Mouse (Mus musculus): ENCODE measurements around the gene Gphb5. TPM values are rescaled to one million over a fixed set of nuclear protein-coding genes. Genes with fewer than 3 reads are reported as not detected.
"Not testable (repeated sequence)": the region's sequence is repeated elsewhere in the genome, so short reads cannot be mapped to it uniquely, and the experiment has no call there.

Gphb5 gene
- polyA plus RNA-seq, 1 experiment = not detected

DNA sequence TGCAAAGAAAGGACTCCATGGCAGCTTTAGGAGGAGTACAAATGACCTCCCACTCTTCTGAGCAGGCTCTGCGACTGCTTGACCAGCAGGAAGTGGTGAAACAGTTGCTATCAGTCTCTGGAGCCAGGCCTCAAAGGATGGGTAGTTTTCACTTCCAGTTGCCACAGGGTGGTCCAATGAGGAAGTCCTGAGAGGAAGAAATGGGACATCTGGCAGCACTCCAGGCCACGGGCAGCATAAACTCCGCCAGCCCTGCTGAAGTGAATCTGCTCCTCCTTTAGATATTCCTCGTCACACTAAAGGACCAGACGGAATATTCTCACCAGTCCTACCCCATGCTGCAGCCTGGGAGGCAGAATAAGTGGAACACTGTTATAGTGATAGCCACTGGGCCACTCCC, 32.3 kb upstream of the Gphb5 start:
- no peak overlapping the region for H3K27ac ChIP-seq (ENCODE audit: insufficient read depth, low read length)
- no peak overlapping the region for H3K4me3 ChIP-seq (ENCODE audit: insufficient read depth, low read length)
- TF ChIP-seq POLR2A (IDR thresholded peaks at IDR 0.05; ENCODE audit: low read depth, low read length) = no peak
- no peak for TF ChIP-seq CTCF (IDR thresholded peaks at IDR 0.05; ENCODE audit: borderline replicate concordance, insufficient read depth, low read length)
- no peaks in the 10 kb centered on the region for H3K4me1 ChIP-seq (ENCODE audit: control insufficient read depth, insufficient read depth, low read length)

DNA sequence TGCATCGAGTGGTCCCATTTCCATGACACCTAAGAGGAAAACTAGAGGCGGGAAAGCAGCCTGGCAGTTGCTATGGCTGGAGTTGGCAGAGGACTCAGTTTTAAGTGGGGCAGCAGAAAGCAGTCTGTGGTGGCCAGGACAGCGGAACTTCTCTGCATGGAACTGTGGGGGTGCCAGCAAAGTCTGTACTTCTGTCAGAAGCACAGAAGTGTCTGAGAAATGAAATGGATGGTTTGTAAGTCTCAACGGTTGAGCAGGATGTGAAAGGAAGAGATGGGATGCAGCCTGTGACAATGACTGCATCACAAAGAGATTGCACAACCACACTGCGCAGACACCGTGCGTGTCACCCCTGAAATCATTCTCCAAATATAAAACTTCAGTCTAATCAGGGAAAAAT, 29.7 kb upstream of the Gphb5 start:
- no peak for TF ChIP-seq POLR2A (IDR thresholded peaks at IDR 0.05; ENCODE audit: low read depth, low read length)
- no peak for TF ChIP-seq CTCF (IDR thresholded peaks at IDR 0.05; ENCODE audit: borderline replicate concordance, insufficient read depth, low read length)
- H3K4me3 ChIP-seq (ENCODE audit: insufficient read depth, low read length) = no peak overlapping the region
- no peak overlapping the region for H3K27ac ChIP-seq (ENCODE audit: insufficient read depth, low read length)
- no peaks in the 10 kb centered on the region for H3K4me1 ChIP-seq (ENCODE audit: control insufficient read depth, insufficient read depth, low read length)

DNA sequence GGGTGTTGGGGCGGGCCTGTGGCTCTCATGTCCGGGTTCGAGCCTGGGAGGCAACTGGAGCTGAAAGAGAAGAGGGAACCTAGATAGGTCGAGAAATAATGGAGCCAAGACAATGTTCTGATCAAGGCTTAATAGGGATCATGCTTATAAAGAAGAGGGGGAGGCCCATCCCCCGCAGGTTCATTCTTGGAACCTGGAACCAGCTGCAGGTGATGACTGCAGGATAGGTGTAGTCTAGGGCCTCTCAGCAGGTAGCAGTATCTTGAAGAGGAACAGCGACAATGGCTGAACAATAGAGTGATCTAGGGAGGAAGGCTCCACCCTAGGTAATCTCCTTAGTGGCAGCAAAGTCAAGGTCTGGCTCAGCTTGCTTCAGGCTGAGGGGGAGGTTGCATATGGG, 15.8 kb upstream of the Gphb5 start:
- H3K4me3 ChIP-seq (ENCODE audit: insufficient read depth, low read length); H3K4me1 ChIP-seq (ENCODE audit: control insufficient read depth, insufficient read depth, low read length); H3K27ac ChIP-seq (ENCODE audit: insufficient read depth, low read length): not testable (repeated sequence)

DNA sequence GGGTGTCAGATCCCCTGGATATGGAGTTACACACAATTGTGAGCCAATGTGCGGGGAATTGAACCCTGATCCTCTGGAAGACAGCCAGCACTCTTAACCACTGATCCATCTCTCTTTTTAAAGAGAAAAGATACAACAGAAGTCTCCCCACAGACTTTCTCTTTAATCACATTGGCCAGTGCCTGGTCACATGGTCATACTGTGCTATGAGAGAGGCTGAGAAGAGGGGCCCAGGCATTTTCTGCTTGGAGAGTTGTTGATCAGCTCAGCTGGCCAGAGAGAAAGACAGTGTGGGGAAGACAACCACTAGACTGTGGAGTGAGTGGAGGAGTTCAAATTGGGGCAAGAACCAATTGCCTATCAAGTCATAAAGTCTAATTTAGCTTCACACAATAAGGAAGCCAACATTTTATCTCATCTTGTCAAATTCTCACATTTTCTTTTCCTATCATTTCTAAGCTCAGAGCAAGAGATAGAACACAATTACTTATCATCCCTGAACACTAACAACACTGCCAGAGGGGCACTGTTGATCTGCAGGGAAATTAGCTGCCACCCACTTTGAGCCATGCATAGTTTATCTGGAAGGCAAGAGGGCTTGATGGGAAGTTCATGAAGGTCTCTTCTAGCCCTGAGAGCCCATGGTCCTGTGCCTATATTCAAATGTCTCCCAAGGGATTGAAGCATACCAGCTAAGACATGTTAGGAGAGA, 13.3 kb upstream of the Gphb5 start:
- TF ChIP-seq CTCF (IDR thresholded peaks at IDR 0.05; ENCODE audit: borderline replicate concordance, insufficient read depth, low read length) (no peak), POLR2A (IDR thresholded peaks at IDR 0.05; ENCODE audit: low read depth, low read length) (no peak)
- H3K27ac ChIP-seq (ENCODE audit: insufficient read depth, low read length) = no peak overlapping the region

DNA sequence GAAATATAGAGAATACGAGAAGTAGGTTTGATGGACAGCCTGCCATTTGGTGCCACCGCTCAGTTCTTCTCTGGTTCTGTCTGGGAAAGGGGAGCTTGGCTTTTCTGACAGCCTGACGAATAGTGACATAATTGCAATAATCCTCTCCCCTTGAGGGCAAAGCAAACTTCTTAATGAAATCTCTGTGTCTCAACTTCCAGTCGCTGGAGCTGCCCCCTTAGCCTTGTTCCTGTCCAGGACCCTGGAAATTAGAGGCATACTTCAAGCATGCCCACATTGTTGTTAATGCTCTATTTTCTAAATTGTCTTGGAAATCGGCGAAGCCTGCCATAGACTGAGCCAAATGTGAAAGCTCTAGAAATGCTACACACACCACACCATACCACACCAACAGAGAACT, 12.1 kb upstream of the Gphb5 start:
- TF ChIP-seq POLR2A (IDR thresholded peaks at IDR 0.05; ENCODE audit: low read depth, low read length) = no peak
- no peak for TF ChIP-seq CTCF (IDR thresholded peaks at IDR 0.05; ENCODE audit: borderline replicate concordance, insufficient read depth, low read length)
- Histone ChIP-seq H3K4me1 (ENCODE audit: control insufficient read depth, insufficient read depth, low read length) (no peaks in the 10 kb centered on the region; the same call in none of the 2 replicates), H3K4me3 (ENCODE audit: insufficient read depth, low read length) (no peak overlapping the region), H3K27ac (ENCODE audit: insufficient read depth, low read length) (no peak overlapping the region)

More for the DNA sequence above, 13.3 kb upstream of the Gphb5 start:
- no peak overlapping the region for H3K4me3 ChIP-seq (ENCODE audit: insufficient read depth, low read length)
- H3K4me1 ChIP-seq (ENCODE audit: control insufficient read depth, insufficient read depth, low read length) = no peaks in the 10 kb centered on the region; the same call in none of the 2 replicates

DNA sequence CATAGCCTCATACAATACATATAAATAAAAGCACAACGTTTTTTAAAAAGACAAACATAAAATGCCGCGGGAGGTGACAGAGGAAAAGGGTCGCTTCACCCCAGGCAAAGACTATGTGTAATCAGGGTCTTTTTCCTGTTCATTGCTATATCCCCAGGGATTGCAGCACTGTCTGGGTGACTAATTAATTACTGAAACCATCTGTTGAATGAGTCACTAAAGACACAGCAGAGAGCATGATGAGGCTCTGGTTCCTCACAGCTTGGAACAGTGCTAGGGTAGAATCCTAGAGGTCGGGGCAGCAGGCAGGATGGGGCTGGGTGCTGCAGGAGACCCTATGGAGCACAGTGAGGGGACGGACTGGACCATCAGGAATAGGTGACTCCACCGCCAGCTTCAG, 9.3 kb upstream of the Gphb5 start:
- no peak for TF ChIP-seq CTCF (IDR thresholded peaks at IDR 0.05; ENCODE audit: borderline replicate concordance, insufficient read depth, low read length)
- no peak overlapping the region for H3K27ac ChIP-seq (ENCODE audit: insufficient read depth, low read length)
- H3K4me1 ChIP-seq (ENCODE audit: control insufficient read depth, insufficient read depth, low read length) = no peaks in the 10 kb centered on the region; the same call in none of the 2 replicates

DNA sequence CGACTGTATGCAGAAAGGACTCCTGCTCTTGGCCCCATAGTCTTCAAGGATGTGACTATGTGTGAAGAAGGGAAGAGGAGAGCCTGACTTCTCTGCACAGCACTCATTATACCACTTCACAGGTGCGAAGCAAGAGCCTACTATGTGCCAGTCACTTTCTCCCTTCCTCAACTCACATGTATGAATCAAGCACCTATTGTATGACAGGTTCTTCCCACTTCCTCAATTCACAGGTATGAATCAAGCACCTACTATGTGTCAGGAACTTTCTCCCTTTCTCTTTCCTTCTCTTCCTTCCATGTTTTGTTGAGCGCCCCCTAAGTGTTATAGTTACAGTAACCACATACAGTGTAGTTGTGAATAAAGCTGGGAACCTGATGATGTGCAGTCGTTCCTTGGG, 8.2 kb upstream of the Gphb5 start:
- H3K27ac ChIP-seq (ENCODE audit: insufficient read depth, low read length) = no peak overlapping the region
- H3K4me3 ChIP-seq (ENCODE audit: insufficient read depth, low read length) = no peak overlapping the region
- TF ChIP-seq POLR2A (IDR thresholded peaks at IDR 0.05; ENCODE audit: low read depth, low read length) = no peak
- TF ChIP-seq CTCF (IDR thresholded peaks at IDR 0.05; ENCODE audit: borderline replicate concordance, insufficient read depth, low read length) = no peak
- H3K4me1 ChIP-seq (ENCODE audit: control insufficient read depth, insufficient read depth, low read length) = no peaks in the 10 kb centered on the region; the same call in none of the 2 replicates

More for the DNA sequence above, 9.3 kb upstream of the Gphb5 start:
- no peak overlapping the region for H3K4me3 ChIP-seq (ENCODE audit: insufficient read depth, low read length)

DNA sequence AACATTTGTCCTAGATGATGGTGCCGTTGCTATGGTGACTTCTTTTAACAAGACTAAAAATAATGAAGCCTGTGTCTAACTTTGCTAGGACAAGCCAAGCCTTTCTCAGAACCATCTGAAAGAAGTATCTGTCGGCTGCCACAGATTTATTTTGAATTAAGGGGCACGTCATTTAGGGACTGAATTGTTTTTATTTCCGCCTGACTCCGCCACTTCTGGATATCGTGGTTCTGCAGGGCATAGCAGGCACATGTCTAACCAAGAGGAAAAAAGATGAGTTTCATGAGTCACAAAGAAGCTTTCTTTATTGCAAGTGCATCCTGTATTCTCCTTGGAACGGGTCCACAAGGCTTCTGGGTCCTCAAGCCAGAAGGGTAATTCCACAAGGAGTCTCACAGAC, 7.8 kb upstream of the Gphb5 start:
- Histone ChIP-seq H3K4me1 (ENCODE audit: control insufficient read depth, insufficient read depth, low read length) (no peaks in the 10 kb centered on the region; the same call in none of the 2 replicates), H3K4me3 (ENCODE audit: insufficient read depth, low read length) (no peak overlapping the region), H3K27ac (ENCODE audit: insufficient read depth, low read length) (no peak overlapping the region)
- TF ChIP-seq POLR2A (IDR thresholded peaks at IDR 0.05; ENCODE audit: low read depth, low read length) = no peak
- no peak for TF ChIP-seq CTCF (IDR thresholded peaks at IDR 0.05; ENCODE audit: borderline replicate concordance, insufficient read depth, low read length)

DNA sequence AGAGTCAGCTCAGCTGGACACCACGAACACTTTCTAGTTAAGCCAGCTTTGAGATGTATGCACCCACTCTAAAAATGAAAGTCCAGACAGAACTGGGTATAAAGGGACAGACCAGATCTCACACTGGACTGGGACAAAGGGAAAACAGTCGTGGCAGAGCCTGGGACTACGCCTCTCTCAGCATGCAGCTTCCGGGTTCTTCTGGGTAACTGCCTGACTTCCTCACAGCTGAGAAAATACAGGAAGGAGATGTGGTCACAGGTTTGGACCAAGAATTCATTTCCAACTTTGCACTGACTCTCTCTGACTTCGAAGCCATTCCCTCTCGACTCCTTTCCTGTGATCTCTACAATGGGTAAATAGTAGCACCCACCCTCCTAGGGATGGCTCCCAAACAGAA, 1.6 kb downstream of the Gphb5 start:
- no peaks in the 10 kb centered on the region for H3K4me1 ChIP-seq (ENCODE audit: control insufficient read depth, insufficient read depth, low read length)

DNA sequence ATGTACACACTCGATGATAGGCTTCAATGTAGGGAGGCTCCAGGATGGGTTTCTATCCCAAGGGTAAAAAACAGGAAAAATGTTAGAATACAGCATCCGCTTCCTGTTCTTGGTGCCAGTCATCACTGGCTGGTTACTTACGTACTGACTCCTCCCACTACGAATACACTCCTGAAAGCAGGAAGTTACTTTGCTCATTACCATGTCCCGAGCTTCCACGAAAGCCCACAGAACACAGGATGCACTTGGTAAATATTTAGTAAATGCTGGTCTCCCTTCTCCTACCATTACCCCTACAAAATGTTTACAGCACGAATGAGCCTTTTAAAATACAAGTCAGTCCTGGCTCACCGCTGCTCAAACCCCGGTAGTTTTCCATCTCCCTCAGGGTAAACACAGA, 3.6 kb downstream of the Gphb5 start:
- H3K27ac ChIP-seq (ENCODE audit: insufficient read depth, low read length) = no peak overlapping the region
- TF ChIP-seq CTCF (IDR thresholded peaks at IDR 0.05; ENCODE audit: borderline replicate concordance, insufficient read depth, low read length) (no peak), POLR2A (IDR thresholded peaks at IDR 0.05; ENCODE audit: low read depth, low read length) (no peak)
- no peak overlapping the region for H3K4me3 ChIP-seq (ENCODE audit: insufficient read depth, low read length)
- H3K4me1 ChIP-seq (ENCODE audit: control insufficient read depth, insufficient read depth, low read length) = no peaks in the 10 kb centered on the region

More for the DNA sequence above, 1.6 kb downstream of the Gphb5 start:
- H3K4me3 ChIP-seq (ENCODE audit: insufficient read depth, low read length) = no peak overlapping the region
- H3K27ac ChIP-seq (ENCODE audit: insufficient read depth, low read length) = no peak overlapping the region
- TF ChIP-seq POLR2A (IDR thresholded peaks at IDR 0.05; ENCODE audit: low read depth, low read length) = no peak
- no peak for TF ChIP-seq CTCF (IDR thresholded peaks at IDR 0.05; ENCODE audit: borderline replicate concordance, insufficient read depth, low read length)
